Mouse (Mus musculus) heart, adult 2 months (tissue): ENCODE measurements around the gene Serpinb9b.

Source experiments
- CTCF ChIP-seq: fragments of 200-600 bp; IDR thresholded peaks from 2 replicates; pipeline ENCODE4 v1.8.1; 2022; ENCODE audit warnings: antibody characterized with exemption, mild to moderate bottlenecking, moderate library complexity
- EP300 ChIP-seq: fragments of 200-500 bp; IDR thresholded peaks from 2 replicates; pipeline ENCODE4 v1.6.1; 2011; ENCODE audit warnings: low read depth, low read length, control low read depth; ENCODE audit not compliant: insufficient read depth
- POLR2A ChIP-seq: fragments of 200-500 bp; IDR thresholded peaks from 2 replicates; pipeline ENCODE4 v1.6.1; 2011; ENCODE audit warnings: mild to moderate bottlenecking, low read depth, low read length, control low read depth; ENCODE audit not compliant: insufficient read depth

DNA sequence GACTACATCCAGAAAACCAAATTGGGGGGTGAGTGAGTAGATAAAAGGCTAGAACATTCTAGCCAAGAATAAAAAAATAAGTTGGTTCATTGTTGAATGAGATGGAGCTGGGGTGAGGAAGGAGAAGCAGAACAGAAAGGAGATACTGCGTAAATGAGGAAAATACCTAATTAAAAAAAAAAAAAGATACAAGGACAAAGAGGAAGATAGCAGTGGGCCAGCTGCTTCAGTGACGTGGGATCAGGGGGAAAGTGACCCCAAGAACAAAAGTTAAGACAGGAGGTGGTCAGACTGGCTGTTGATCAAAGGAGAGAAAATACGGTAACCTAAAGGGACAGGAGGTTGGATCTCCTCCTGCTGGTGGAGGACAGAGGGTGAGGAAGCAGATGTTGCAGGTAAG is 24.3 kb upstream of the Serpinb9b start, which contains the start of gene Serpinb9:
- no peak for TF ChIP-seq POLR2A
- no peak for TF ChIP-seq CTCF
- no peak for TF ChIP-seq EP300
